8 mouse cellular contexts compared by ENCODE assay signal in the genomic region with DNA sequence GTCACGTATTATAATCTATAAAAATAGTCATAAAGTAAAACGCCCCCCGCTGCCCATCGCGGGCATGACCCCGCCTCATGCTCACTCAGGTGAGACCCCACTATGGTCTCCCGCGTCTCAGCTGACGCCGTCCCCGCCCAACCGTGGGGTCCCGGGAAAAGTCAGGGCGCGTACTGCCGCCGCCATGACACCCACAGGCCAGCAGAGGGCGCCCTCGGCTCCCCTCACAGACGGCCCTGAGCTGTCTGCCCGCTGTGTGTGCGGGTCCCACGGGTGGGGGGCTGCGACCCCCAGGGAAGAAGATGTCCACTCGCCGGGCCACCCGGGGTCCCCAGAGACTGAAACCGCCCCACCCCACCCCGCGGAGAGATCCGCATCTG. TPM values are rescaled to one million over a fixed set of nuclear protein-coding genes. Genes with fewer than 3 reads are reported as not detected.
DNase-seq lines count a peak whose midpoint lies in the region; ATAC-seq and TF ChIP-seq lines count a peak whose summit lies in the region.

No protein-coding gene starts in this region.

- peak overlapping the region; percentile 66 for H3K4me3 ChIP-seq in bone marrow, adult 2 months (replicated peaks; ENCODE audit: control insufficient read depth, low read depth, low read length)
- peak overlapping the region; percentile 51 to 59 for H3K4me3 ChIP-seq in heart, embryonic 14.5 days (ENCODE audit: control insufficient read depth in 1 of 2, insufficient read depth in 1 of 2, low read depth in 1 of 2, low read length in 2 of 2)
- H3K4me3 ChIP-seq in olfactory bulb, adult 2 months (ENCODE audit: insufficient read depth, low read depth, low read length), result peak overlapping the region; percentile 82

- peak; percentile 17; the same call in 1 of the 2 replicates for ATAC-seq in erythroblast, adult 5-6 weeks (replicated peaks; ENCODE audit: low FRiP score, poor library complexity, severe bottlenecking)
- ATAC-seq in heart, embryonic 14.5 days (ENCODE audit: insufficient number of reproducible peaks, insufficient read depth, low FRiP score, low read depth), result peak; percentile 7; the same call in 1 of the 2 replicates

- peak overlapping the region; percentile 74 for H3K9ac ChIP-seq in heart, embryonic 14.5 days (ENCODE audit: low read length)

- no peaks in the 10 kb centered on the region for H3K36me3 ChIP-seq in heart, embryonic 14.5 days (ENCODE audit: control insufficient read depth, insufficient read depth, low read length)

- DNase-seq in CD4-positive helper T cell, adult 2 months (ENCODE audit: low read depth, low spot score), result peak; percentile 80
- DNase-seq in kidney, postnatal 4 days, result peak; percentile 85 to 90
- peak; percentile 72 to 81 for DNase-seq in lung, adult 18-20 months
- peak; percentile 76 to 81 for DNase-seq in thymus, adult 18-20 months

- H3K27me3 ChIP-seq in heart, embryonic 14.5 days (ENCODE audit: control insufficient read depth, insufficient read depth, low read length), result no peaks in the 10 kb centered on the region

- no peaks in the 10 kb centered on the region for H3K9me3 ChIP-seq in heart, embryonic 14.5 days (ENCODE audit: control insufficient read depth, low read length)

- no peak for TF ChIP-seq POLR2A in bone marrow, adult 2 months (IDR thresholded peaks at IDR 0.05; ENCODE audit: borderline replicate concordance, control insufficient read depth, low read depth, low read length)
- no peak for TF ChIP-seq POLR2A in olfactory bulb, adult 2 months (IDR thresholded peaks at IDR 0.05; ENCODE audit: insufficient read depth, low read depth, low read length)

- H3K4me1 ChIP-seq in bone marrow, adult 2 months (ENCODE audit: control insufficient read depth, insufficient read depth, low read length), result no peaks in the 10 kb centered on the region
- no peaks in the 10 kb centered on the region; a peak in 1 of 4 replicates for H3K4me1 ChIP-seq in heart, embryonic 14.5 days (ENCODE audit: control insufficient read depth in 2 of 2, insufficient read depth in 2 of 2, low read length in 2 of 2)
- peaks cover 8% of the 10 kb centered on the region for H3K4me1 ChIP-seq in olfactory bulb, adult 2 months (ENCODE audit: control insufficient read depth, insufficient read depth, low read length)

- 1% methylated on average over 31 of the region's 31 CpGs for WGBS in bone marrow, adult 2 months
- 0% methylated on average over 31 of the region's 31 CpGs for WGBS in heart, embryonic 14.5 days
- WGBS in olfactory bulb, adult 2 months, result under 1% methylated on average over 31 of the region's 31 CpGs

- TF ChIP-seq CTCF in bone marrow, adult 2 months (IDR thresholded peaks at IDR 0.05; ENCODE audit: control insufficient read depth, insufficient read depth, low read length), result peak; percentile 64
- TF ChIP-seq CTCF in olfactory bulb, adult 2 months (IDR thresholded peaks at IDR 0.05; ENCODE audit: insufficient read depth, low read depth, low read length), result peak; percentile 88

- H3K27ac ChIP-seq in bone marrow, adult 2 months (ENCODE audit: control insufficient read depth, insufficient read depth, low read depth, low read length, poor library complexity), result peak overlapping the region; percentile 98
- H3K27ac ChIP-seq in heart, embryonic 14.5 days (replicated peaks in 1 of 2; ENCODE audit: control insufficient read depth in 1 of 2, insufficient read depth in 1 of 2, low read depth in 2 of 2, low read length in 2 of 2), result peak overlapping the region; percentile 84 to 87
- H3K27ac ChIP-seq in olfactory bulb, adult 2 months (ENCODE audit: insufficient read depth, low read depth, low read length), result peak overlapping the region; percentile 77; the same call in 1 of the 2 replicates

- H3K4me2 ChIP-seq in heart, embryonic 14.5 days (ENCODE audit: low read length), result peak overlapping the region; percentile 77

RNA-seq across cellular contexts. Expression of gene Scaf8, which starts 30.2 kb away (rescaled TPM):
- polyA plus RNA-seq in bone marrow, adult 2 months (2011; ENCODE audit: insufficient read depth, insufficient read length, low replicate concordance, missing spikeins), result 9.1 and 15.8 TPM in 2 replicates
- 19.4 and 27.1 TPM in 2 replicates for total RNA-seq in erythroblast, adult 5-6 weeks (2015; ENCODE audit: low replicate concordance)
- 44.2 and 45.1 TPM in 2 replicates for total RNA-seq in erythroblast, adult 5-6 weeks (2017; ENCODE audit: low replicate concordance)
- polyA plus RNA-seq in heart, embryonic 14.5 days (2014; fragmentation: Nextera tagmentation; extraction: Ambion mirVana), result 16.2 and 16.8 TPM in 2 replicates
- polyA plus RNA-seq in olfactory bulb, adult 2 months (2012; ENCODE audit: insufficient read depth, insufficient read length, low replicate concordance, missing spikeins), result 94.1 TPM in 1 of 2 replicates, not detected in the other

Comparison
In these comparisons a context has a peak if more than half of its experiments do, and no peak if none do; other contexts are left out.
1. Peak in every context shown above with its lines: DNase-seq, ATAC-seq, H3K4me3 ChIP-seq and H3K27ac ChIP-seq.